Mouse (Mus musculus) heart, postnatal 25 days (tissue): Measurements from ENCODE around the gene Hyou1. TPM values are rescaled to one million over a fixed set of nuclear protein-coding genes. Genes with fewer than 3 reads are reported as not detected.
"Not testable (repeated sequence)": the region's sequence is repeated elsewhere in the genome, so short reads cannot be mapped to it uniquely, and the experiment has no call there.

Experiments used
- DNase-seq: peaks from one replicate; pipeline ENCODE4 v3.0.0; 2022; ENCODE audit warnings: low spot score
- intact Hi-C: fragments of 180-260 bp; cut with DNase I; formaldehyde crosslinking; loops from one replicate; pipeline ENCODE4 v1.15.1; 2025
- total RNA-seq, 2 experiments: library from RNA; stranded (reverse); gene quantifications; 2 replicates each; pipeline ENCODE4 v1.2.3; 2021

Gene Hyou1
- total RNA-seq, 2 experiments from 2014 or later = 70.2 to 78.9 TPM

DNA sequence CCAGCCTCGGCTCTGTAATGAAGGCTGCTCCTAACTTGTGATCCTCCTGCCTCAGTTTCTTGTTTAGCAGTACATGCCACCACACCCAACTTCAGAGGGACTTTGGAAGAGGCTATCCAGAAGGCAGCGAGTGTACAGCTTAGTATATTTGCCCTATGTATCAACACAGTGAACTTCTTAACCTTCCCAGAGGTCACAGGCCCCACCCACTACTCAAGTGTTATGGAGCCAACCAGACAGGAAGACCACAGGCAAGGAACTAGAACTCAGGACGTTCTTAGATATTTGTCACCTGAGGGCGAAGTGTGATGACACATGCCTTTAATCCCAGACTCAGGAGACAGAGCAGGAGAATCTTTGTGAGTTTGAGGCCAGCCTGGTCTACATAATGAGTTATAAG lies 31.7 kb upstream of the Hyou1 start:
- no peak for DNase-seq
- intact Hi-C loops = no loop called here

DNA sequence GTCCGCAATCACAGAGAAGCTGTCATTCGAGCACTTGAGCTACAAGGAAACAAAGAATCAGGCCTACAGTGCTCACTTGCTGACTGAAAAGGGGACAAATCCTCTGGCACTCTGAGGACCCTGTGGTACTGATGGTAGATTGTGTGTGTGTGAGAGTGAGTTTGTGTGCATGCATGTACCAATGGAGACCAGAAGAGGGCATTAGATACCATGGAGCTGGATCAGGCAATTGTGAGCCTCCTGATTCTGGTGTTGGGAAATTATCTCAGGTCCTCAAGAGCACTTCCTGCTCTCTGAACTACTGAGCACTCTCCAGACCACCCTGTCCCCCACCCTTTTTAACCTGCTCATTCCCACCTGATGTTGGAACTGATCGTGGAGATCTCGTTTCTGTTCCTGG lies 30.7 kb upstream of the Hyou1 start:
- intact Hi-C loops = no loop called here
- DNase-seq = no peak

DNA sequence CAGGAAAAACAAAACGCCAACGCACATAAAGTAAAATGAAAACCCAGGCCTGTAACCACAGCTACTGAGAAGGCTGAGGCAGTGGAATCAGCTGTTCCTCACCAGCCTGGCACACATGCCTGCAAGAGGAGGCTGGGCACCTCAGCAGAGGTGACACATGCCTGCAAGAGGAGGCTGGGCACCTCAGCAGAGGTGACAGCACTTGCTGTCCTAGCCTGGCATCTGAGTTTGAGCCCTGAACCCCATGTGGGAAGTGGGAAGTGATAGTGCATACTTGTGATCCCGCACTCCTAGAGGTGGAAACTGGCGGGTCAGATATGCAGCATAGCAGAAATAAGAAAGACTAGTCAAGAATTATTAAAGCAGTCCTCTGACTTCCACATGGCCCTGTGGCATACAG lies 27.9 kb upstream of the Hyou1 start:
- intact Hi-C loops = no loop called here
- no peak for DNase-seq

DNA sequence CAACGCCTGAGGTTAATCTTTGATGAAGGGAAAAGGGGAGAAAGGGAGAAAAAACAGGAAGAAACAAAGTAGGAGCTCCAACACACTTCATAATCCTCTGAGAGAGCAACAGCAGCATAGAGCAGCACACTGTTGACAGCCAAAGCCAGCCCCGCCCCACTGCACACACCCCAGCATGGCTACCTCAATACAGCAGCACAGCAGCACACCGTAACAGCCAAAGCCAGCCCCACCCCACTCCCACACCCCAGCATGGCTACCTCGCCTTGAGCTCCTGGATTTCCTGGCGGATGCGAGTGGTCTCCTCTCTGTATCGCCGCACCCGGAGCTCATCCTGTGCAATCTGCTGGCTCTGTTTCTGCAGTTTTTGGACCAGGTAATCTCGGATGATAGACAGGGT lies 27.0 kb upstream of the Hyou1 start:
- intact Hi-C loops = no loop called here
- DNase-seq = no peak

DNA sequence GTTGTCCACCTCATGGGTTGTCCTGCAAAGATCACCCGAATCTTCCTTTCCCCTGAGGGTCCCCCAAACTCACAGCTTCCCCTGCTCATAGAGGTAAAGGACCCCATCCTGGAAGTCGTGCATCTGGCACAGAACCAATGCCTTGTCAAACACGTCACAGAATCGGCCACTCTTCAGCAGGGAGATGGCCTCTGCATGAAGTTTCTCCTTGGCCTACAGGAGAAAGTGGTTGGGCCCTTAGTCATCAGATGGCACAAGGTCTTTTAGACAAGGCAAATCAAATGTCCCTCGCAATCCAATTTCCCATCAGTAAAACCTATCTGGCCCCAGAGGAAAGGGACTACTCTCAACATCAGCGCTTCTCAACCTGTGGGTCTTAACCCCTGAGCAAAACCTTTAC lies 26.1 kb upstream of the Hyou1 start:
- DNase-seq = no peak
- intact Hi-C loops = no loop called here

DNA sequence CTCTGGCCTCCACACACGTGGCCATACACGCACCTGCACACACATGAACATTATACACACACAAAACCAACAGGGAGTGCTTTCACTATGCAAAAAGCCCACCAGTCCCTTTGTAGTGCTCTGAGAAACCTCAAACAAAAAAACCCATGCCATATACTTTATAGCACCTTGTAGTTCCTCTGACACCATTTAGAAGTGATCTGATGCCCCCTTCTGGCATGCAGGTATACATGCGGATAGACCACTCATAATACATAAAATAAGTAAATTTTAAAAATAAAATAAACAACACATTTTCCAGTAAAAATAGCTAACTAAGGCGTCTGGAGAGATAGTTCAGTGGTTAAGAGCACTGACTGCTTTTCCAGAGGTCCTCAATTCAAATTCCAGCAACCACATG lies 22.1 kb upstream of the Hyou1 start:
- intact Hi-C loops = loop anchor here (5.0 kb wide), 1 partner anchor 110 kb away; no protein-coding TSS in a partner anchor
- DNase-seq = no peak

DNA sequence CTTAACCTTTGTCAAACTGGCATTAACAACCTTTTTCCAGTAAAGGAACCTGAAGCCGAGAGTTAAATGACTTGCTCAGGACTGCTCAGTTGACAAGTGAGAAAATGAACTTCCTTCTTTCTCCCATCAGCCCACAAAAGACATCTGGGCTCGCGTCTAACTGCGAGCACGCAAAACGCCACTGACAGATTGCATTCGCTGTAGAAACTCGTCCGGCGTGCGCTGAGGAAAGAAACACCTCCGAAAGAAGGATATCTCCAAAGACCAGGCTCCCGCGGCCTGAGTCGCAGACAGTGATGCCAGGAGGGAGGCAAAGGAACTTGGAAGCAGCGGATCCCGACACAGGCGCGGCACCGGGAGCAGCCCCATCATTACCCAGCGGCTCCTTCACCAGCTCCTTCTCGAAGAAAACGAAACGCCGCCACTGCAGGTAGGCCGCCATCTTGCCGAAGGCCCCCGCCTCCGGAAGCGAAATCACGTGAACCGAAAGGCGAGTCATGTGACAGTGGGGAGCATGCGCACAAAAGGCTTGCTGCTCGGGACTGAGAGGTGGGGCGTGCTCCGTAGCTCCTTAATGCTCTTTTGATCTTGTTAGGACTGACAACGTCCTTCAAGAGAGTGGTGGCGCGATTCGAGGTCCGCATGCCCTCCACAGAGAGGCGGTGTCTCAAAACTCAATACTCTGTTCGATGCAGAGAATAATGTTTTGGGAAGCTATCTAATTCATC lies 17.9 kb upstream of the Hyou1 start, which contains the start of gene Vps11:
Vps11 (minus strand) TSS at position 481 of the 728 bp plus-strand sequence.
- intact Hi-C loops = no loop called here
- peak; percentile 87 for DNase-seq

DNA sequence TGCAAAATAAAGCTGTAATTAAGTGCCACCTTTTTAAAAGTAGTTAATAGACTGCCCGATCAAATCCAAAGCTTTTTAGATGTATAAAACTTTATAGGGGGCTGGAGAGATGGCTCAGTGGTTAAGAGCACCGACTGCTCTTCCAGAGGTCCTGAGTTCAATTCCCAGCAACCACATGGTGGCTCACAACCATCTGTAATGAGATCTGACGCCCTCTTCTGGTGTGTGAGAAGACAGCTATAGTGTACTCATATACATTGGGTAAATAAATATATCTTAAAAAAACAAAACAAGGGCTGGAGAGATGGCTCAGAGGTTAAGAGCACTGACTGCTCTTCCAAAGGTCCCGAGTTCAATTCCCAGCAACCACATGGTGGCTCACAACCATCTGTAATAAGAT lies 17.4 kb upstream of the Hyou1 start:
- intact Hi-C loops, DNase-seq: not testable (repeated sequence)

DNA sequence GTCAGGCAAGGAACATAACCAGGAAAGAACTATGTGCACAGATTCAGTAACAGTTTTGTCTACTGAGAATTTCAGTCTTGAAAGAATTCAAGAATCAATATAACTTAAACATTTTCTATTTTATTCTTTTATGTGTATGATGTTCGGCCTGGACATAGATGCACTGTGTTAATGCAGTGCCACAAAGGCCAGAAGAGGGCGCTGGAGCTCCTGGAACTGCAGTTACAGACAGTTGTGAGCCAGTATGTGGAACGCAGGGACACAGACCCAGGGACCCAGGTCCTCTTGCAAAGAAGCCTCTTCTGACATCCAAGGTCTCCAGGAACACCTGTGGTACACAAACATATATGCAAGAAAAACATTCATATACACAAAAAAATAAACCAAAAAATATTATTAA lies 14.8 kb upstream of the Hyou1 start:
- intact Hi-C loops = no loop called here
- DNase-seq = no peak

DNA sequence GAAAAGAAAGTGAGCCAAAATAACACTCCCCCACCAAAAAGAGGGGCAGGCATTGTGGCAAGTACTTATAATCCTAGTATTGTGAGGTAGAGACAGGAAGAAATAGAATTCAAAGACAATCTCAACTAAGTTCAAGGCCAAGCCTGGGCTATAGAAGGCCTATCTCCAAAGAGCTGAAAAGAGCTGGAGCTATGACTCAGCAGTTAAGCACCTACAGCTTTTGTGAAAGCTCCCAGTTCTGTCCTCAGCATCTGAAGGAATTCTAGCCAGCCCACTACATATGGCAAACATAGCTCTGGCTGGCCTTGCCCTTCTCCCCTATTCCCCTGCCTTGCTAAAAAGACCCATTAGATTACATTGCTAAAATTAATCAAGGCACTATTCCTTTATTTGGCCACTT lies 5.9 kb upstream of the Hyou1 start:
- DNase-seq = no peak
- intact Hi-C loops = no loop called here

DNA sequence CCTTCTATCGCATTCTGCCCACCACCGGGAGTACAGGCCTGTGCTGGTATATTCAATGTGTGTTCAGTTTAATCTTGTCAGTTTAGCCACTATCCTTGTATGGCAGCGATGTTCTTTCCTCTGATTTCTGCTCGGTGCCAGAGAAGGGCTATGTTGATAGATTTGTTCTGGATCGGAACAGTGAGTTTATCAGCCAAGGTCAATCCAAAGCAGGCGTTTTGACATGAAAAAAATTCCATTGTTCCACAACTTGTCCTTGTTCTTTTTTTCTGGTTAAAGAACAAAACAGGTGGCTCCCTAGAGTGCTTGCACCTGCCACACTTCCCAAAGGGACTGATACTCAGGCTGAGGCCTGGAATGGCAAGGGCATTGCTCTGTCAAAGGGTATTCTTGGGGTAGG lies 3.1 kb upstream of the Hyou1 start:
- DNase-seq = no peak
- intact Hi-C loops = no loop called here

DNA sequence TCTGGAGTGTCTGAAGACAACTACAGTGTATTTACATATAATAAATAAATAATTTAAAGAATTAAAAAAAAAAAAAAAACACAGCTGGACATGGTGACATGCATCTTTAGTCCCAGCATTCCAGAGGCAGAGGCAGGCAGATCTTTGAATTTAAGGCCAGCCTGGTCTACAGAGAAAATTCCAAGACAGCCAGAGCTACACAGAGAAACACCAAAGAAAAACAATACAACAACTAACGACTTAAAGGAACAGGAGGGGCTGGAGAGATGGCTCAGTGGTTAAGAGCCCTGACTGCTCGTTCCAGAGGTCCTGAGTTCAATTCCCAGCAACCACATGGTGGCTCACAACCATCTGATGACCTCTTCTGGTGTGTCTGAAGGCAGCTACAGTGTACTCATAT lies 2.0 kb upstream of the Hyou1 start:
- intact Hi-C loops = not testable (repeated sequence)

DNA sequence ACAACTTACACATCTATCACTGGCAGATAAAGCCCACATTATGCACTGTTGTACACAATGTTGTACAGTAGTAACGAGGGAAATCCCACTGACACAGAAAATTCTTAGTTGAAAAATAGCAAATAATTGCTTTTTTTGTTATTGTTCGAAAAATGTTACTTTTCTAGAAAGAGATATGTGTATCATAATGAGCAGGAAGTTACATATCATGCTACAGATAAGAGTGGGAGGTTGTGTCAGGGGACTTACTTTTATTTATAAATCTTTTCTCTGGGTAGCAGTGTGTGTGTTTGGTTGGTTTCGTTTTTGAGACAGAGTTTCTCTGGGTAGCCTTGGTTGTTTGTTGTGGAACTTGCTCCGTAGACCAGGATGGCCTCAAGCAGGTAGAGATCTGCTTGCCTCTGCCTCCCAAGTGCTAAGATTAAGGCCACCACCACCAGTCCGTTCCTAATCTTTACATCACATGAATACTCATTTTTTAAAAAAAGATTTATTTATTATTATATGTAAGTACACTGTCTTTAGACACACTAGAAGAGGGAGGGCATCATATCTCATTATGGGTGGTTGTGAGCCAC lies 1.0 kb upstream of the Hyou1 start:
- no peak for DNase-seq
- intact Hi-C loops = no loop called here

More for the DNA sequence above, 2.0 kb upstream of the Hyou1 start:
- not testable (repeated sequence) for DNase-seq

DNA sequence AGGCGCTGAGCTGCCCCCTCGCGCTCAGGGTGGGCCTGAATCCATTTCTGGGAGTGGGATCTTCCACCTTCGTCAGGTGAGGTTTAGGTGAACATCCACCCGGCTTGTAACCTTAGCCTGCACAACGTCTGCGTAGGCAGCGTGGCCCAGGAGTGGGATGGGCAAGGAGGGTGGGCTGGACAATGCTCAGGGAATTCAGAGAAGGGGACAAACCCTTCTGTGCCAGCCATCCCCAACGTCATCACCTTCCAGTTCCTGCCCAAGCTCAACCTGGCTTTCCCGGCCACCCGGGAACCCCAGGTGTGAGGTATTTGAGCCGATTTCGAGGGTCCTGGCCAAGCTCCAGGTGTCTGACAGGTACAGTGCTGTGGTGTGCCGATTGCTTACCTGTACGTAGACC lies 572 bp downstream of the Hyou1 start:
- DNase-seq = no peak
- intact Hi-C loops = no loop called here

DNA sequence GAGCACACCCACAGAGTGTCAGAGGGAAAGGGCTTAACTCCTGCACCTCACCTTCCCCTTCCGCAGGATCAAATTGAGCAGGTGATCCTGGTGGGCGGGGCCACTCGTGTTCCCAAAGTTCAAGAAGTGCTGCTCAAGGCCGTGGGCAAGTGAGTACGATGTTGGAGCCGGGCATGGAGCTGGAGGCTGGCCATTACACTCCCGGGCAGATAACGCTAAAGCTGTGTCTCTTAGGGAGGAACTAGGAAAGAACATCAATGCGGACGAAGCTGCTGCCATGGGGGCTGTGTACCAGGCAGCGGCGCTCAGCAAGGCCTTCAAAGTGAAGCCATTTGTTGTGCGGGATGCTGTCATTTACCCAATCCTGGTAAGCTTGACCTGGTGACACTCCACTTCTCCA lies 5.3 kb downstream of the Hyou1 start:
- intact Hi-C loops = no loop called here
- no peak for DNase-seq

DNA sequence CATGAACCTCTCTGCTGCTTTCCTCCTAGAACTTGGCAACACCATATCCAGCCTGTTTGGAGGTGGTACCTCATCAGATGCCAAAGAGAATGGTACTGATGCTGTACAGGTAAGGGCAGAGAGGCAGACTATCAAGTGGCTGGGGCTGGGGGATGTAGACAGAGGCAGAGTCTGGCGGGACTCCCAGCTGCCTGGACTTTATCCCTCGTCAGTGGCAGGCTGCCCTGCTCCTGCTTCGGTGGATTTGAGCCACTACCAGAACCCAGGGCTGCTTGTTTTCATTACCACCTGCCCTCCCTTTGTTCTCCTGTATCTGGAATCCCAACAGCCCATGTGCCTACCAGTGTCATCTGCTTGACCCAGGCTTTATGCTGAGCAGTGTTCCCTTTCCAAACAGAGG lies 7.9 kb downstream of the Hyou1 start:
- DNase-seq = no peak
- intact Hi-C loops = loop anchor here (5.0 kb wide), 1 partner anchor 95 kb away; no protein-coding TSS in a partner anchor

DNA sequence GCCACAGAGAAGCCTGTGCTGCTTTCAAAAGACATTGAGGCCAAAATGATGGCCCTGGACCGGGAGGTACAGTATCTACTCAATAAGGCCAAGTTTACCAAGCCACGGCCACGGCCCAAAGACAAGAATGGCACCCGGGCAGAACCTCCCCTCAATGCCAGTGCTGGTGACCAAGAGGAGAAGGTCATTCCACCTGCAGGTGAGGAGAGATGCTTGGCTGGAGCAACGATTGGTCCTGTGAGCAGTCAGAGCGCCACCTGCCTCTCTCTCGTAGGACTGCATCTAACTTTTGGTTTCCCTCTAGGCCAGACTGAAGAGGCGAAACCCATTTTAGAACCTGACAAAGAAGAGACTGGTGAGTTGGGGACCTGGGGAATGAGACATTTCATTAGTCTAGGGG lies 10.0 kb downstream of the Hyou1 start:
- intact Hi-C loops = loop anchor here (5.0 kb wide), 1 partner anchor 97 kb away; no protein-coding TSS in a partner anchor
- no peak for DNase-seq

DNA sequence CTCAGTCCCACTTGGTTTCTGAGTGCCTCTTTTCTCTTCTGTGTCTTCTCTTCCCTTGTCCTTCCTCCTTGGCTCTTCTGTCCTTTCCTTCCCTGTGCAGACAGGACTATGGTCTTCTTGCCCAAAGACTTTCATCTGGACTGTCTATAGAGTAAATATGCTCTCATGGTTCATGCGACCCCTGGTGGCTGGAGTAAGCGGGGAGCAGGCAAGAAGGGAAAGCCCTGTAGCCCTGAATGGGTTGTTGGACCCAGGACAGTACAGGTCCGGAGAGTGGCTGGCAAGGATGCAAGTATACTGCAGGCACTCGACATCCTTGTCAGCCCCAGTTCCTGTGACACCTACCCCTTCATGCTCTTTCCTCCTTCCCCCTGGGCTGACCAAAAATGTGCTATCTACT lies 12.2 kb downstream of the Hyou1 start:
- DNase-seq = no peak
- intact Hi-C loops = loop anchor here (2.0 to 5.0 kb wide), 3 partner anchors 151 to 404 kb away; partner anchors contain the start of gene Ccdc153

DNA sequence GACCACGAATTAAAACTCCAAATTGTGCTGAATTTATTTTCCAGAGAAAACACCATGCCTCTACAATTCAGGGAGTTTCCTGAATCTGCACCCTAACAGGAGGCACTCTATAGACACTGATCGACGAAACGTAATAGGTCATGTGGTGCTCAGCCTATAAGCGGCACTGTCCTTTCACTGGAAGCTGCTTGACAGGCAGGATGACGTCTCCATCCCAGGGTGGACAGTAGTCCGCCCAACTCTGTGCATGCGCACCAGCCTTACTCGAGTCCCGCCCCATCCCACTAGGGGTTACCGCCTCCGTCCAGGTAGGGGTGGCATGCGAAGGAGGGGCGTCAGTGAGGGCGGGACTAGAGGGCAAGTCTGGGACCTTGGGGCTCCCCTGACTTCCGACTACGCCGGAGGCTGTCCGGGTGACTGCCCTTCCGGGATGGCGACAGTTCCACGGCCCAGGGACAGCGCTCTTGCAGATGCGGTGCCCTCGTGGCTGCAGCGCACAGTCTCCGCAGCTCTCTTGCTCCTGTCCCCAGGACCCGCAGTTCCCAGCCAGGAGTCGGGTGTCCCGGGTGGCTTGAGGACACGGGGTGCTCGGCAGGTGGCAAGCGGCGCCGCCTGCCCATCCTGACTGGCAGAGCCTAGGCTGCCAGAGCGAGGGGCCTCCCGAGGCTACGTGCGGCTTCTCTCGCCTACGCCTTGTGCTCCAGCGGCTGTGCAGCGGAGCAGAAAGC lies 17.6 kb downstream of the Hyou1 start, which contains the start of gene Slc37a4:
Slc37a4 (plus strand) TSS at position 169 of the 728 bp plus-strand sequence.
- intact Hi-C loops = no loop called here
- DNase-seq = peak; percentile 95

DNA sequence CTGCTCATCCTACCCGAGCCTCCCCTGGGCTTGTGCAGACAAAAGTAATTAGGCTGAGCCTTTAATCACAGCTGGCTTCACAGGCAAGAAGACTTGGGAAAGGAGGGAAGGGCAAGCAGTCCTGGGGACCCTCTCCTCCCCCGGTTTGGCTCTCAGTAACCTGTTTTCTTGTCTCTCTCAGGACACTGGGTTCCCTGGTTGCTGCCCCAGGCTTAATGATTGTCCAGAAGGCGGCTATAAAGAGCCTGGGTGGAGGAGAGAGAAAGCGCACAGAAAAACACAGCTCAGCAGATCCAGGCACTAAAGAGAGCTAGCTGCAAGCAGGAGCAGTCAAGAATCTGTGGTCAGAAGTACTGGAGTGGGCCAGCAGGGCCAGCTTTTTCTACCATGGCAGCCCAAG lies 18.8 kb downstream of the Hyou1 start:
- no peak for DNase-seq
- intact Hi-C loops = no loop called here

DNA sequence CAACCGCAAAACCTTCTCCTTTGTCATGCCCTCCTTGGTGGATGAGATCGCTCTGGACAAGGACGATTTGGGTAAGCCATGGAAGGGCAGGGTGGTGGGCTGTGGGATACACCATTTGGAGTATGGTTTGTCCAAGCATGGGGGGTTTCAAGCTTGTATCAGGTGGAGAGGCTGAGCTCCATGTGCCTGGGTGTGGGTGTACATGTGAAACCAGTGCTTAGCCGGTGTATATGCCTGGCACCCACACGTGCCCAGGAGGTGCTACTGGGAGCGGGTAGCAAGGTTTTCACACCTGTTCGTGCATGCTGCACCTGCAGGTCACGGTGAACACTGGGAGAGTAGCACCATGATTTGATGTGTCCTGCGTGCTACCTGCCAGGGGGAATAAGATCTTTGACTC lies 19.3 kb downstream of the Hyou1 start:
- intact Hi-C loops = no loop called here
- no peak for DNase-seq
